Mouse (Mus musculus): ENCODE results near the gene Rad23a. TPM values are rescaled to one million over a fixed set of nuclear protein-coding genes. Genes with fewer than 3 reads are reported as not detected.
A peak's percentile ranks its signal among the peaks of the same experiment; 100 is the strongest.
"Not testable (repeated sequence)": the region's sequence is repeated elsewhere in the genome, so short reads cannot be mapped to it uniquely, and the experiment has no call there.

Rad23a gene
- polyA plus RNA-seq, 1 experiment from 2014 or later: 87.7 TPM

DNA sequence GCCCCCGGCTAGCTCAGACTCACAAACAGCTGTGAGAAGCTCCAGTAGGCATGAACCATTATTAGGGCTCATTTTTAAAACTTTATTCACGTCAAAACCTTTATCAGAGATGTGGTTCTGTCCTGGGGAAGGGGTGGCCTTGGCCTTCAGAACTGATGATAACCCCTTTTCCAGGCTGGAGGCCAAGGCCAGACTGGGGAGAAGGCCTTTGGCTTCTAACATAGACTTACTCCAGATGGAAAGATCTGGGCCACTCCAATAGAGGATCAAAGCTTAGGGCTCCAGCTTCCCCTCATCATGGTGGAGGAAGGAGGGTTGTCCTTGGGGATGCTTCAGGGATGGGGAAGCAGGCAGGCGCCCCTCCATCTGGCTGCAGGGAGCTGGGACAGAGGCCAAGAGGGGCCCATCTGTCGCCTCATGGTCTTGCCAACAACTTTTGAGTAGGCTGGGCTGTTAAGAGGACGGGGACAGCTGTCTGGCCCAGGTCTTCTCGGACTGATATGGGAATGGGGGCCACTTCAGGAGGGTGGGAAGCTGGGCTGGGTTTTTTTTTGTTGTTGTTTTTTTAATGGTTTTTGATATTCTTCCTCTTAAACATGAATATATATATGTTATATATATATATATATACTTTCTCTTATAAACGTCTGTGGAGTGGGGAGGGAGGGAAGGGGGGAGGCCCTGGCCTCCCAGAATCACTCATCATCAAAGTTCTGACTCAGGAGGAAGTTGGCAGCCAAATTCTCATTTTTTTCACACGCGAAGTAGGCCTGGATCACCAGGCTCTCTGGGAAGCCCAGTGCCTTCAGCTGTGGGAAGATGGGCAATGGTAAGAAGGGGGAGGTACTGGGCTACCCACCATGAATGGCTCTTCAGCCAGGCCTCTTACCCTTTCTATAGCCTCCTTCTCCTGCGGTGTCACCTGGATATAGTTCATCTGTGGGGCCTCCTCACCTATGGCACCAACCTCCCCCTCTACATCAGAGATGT lies 5.3 kb downstream of the Rad23a start:
- Histone ChIP-seq H3K9me3 (ENCODE audit: control insufficient read depth, low read length) (no peaks in the 10 kb centered on the region), H3K27ac (ENCODE audit: low read depth, low read length) (no peak overlapping the region), H3K4me3 (ENCODE audit: low read depth, low read length) (no peak overlapping the region), H3K4me2 (no peak overlapping the region), H3K4me1 (ENCODE audit: control insufficient read depth, insufficient read depth, low read length) (peaks cover 15% of the 10 kb centered on the region), H3K27me3 (ENCODE audit: control insufficient read depth, insufficient read depth, low read length) (no peaks in the 10 kb centered on the region), H3K9ac (ENCODE audit: low read length) (no peak overlapping the region), H3K36me3 (ENCODE audit: control insufficient read depth, insufficient read depth, low read length) (peaks cover 28% of the 10 kb centered on the region)
- ATAC-seq (ENCODE audit: low FRiP score) (no peak), DNase-seq (ENCODE audit: low spot score, missing footprints) (peak; percentile 69)
- 92% methylated on average over 10 of the region's 10 CpGs for WGBS

DNA sequence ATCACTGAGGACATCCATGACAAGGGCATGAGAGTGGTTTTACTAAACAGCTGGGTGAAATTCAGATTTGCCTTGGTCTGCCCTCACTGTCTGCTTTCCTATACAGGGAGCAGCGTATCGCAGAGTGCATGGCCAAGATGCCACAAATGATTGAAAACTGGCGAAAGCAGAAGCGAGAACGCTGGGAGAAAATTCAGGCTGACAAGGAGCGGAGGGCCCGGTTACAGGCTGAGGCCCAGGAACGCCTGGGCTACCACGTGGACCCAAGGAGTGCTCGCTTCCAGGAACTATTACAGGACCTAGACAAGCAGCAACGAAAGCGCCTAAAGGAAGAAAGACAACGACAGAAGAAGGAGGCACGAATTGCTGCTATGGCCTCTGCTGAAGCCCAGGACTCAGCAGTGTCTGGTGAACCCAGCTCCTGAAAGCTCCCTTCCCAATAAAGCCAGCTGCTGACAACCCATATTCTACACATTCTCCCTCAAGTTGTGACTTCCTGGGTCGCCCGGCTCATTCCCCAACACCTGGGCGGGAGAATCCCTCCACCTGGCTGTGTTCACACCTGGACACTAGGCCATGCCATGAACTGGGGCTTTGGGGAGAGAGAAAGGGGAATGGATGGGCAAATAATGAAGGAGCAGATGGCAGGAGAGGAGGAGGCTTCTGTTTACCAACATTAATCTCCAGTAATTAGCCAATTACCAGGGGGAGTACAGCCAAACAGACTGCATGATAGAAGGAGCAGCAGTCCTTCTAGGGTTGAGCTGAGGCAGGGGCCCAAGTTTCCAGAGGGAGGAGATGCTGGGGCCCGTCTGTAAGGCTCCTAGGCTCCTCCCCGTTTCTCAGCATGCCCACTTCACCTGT lies 6.2 kb downstream of the Rad23a start:
- H3K4me2 ChIP-seq: no peak overlapping the region
- no peak overlapping the region for H3K27ac ChIP-seq (ENCODE audit: low read depth, low read length)
- peaks cover 8% of the 10 kb centered on the region; the same call in 1 of the 2 replicates for H3K4me1 ChIP-seq (ENCODE audit: control insufficient read depth, insufficient read depth, low read length)
- no peaks in the 10 kb centered on the region for H3K27me3 ChIP-seq (ENCODE audit: control insufficient read depth, insufficient read depth, low read length)
- H3K36me3 ChIP-seq (ENCODE audit: control insufficient read depth, insufficient read depth, low read length): peaks cover 28% of the 10 kb centered on the region
- H3K9ac ChIP-seq (ENCODE audit: low read length): no peak overlapping the region
- no peaks in the 10 kb centered on the region for H3K9me3 ChIP-seq (ENCODE audit: control insufficient read depth, low read length)
- 89% methylated on average over 19 of the region's 19 CpGs for WGBS
- DNase-seq (ENCODE audit: low spot score, missing footprints) (peak; percentile 69), ATAC-seq (ENCODE audit: low FRiP score) (no peak)
- H3K4me3 ChIP-seq (ENCODE audit: low read depth, low read length): no peak overlapping the region

DNA sequence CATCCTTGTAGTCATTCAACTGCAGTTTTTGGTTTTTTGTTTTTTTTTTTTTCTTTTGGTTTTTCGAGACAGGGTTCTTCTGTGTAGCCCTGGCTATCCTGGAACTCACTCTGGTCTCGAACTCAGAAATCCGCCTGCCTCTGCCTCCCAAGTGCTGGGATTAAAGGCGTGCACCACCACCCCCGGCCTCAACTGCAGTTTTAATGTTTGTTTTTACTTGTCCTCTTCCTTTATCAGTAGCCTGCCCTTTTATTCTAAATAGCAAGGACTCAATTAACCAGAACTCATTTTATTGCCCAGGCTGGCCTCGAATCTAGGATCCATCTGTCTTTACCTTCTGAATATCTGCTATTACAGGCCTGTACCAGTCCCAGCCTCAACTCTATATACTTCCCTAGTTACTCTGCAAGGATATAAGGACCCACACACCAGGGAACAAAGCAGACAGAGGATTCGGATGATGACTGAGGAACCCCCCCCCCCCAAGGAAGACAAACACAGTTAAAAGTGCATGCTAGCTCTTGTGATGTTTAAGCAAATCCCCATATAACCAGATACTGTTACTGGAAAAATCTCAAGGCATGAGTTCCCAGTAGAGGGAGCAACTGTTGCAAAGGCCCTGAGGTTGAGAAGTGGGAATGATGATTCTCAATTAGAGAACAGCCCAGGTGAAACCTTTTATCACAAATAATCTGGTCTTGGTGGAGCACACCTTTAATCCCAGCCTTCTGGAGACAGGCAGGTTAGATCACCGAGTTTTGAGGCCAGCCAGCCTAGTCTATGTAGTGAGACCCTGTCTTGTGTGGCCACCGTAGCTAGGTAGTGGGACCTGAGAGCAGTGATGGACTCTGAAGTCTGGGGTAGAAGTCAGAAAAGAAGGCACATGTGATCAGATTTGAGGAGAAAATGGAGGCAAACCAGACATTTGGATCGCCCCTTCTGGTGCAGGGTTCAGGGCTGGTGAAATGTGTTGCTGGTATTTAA lies 7.4 kb downstream of the Rad23a start:
- WGBS: 78% methylated on average over 10 of the region's 10 CpGs
- DNase-seq (ENCODE audit: low spot score, missing footprints): no peak
- Histone ChIP-seq H3K36me3 (ENCODE audit: control insufficient read depth, insufficient read depth, low read length) (peaks cover 24% of the 10 kb centered on the region), H3K4me2 (peak overlapping the region; percentile 64), H3K9me3 (ENCODE audit: control insufficient read depth, low read length) (no peaks in the 10 kb centered on the region), H3K4me3 (ENCODE audit: low read depth, low read length) (peak overlapping the region; percentile 76), H3K4me1 (ENCODE audit: control insufficient read depth, insufficient read depth, low read length) (peaks cover 6% of the 10 kb centered on the region; the same call in 1 of the 2 replicates), H3K27me3 (ENCODE audit: control insufficient read depth, insufficient read depth, low read length) (no peaks in the 10 kb centered on the region), H3K9ac (ENCODE audit: low read length) (peak overlapping the region; percentile 97), H3K27ac (ENCODE audit: low read depth, low read length) (no peak overlapping the region)
- ATAC-seq (ENCODE audit: low FRiP score): no peak

DNA sequence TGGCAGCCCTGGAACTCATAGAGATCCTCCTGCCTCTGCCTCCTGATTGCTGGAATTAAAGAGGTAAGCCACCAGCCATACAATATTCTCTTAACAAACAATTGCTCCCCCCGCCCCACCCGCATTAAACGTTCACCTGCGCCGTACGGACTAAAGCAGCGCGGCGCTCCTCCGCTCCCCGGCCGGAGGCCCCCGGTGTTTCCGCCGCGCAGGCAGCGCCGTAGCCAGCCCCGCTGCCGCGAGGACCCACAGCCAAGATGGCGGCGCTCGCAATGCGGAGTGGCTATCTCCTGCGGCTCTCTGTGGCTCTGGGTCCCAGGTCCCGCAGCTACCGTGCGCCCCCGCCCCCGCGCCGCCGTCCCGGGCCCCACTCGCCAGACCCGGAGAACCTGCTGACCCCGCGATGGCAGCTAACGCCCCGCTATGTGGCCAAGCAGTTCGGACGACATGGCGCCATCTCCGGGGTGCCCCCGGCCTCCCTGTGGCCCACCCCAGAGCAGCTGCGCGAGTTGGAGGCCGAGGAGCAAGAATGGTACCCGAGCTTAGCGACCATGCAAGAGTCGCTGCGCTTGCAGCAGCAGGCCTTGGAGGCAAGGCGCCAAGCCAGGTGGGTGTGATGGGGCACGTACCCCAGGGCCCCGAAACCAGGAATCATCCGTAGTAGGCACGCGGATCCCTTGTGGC lies 8.3 kb downstream of the Rad23a start:
- Histone ChIP-seq H3K27ac (ENCODE audit: low read depth, low read length) (peak overlapping the region; percentile 74), H3K4me1 (ENCODE audit: control insufficient read depth, insufficient read depth, low read length) (peaks cover 6% of the 10 kb centered on the region; the same call in 1 of the 2 replicates), H3K27me3 (ENCODE audit: control insufficient read depth, insufficient read depth, low read length) (no peaks in the 10 kb centered on the region), H3K36me3 (ENCODE audit: control insufficient read depth, insufficient read depth, low read length) (peaks cover 16% of the 10 kb centered on the region), H3K9ac (ENCODE audit: low read length) (peak overlapping the region; percentile 97), H3K9me3 (ENCODE audit: control insufficient read depth, low read length) (no peaks in the 10 kb centered on the region), H3K4me2 (peak overlapping the region; percentile 64), H3K4me3 (ENCODE audit: low read depth, low read length) (peak overlapping the region; percentile 76)
- ATAC-seq (ENCODE audit: low FRiP score) (peak; percentile 86), DNase-seq (ENCODE audit: low spot score, missing footprints) (peak; percentile 99)
- WGBS: under 1% methylated on average over 59 of the region's 59 CpGs

DNA sequence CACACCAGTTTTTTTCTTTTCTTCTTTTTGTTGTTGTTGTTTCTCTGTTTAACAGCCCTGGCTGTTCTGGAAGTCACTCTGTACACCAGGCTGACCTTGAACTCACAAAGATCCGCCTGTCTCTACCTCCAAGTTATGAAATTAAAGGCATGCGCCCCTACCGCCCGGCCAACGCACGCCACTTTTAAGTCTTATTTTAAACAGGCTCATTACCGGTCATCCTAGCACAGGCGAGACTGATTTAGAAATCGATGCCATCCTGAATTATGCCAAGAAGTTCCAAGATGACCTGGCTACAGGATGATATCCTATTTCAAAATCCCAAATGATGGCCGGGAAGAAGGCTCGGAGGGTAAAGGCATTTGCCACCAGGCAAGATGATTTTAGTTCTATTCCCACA lies 9.0 kb downstream of the Rad23a start, which contains the start of gene Gadd45gip1:
Gadd45gip1 (plus strand) TSS at position 33 of the 400 bp plus-strand sequence.
- Histone ChIP-seq H3K9me3 (ENCODE audit: control insufficient read depth, low read length) (no peaks in the 10 kb centered on the region), H3K36me3 (ENCODE audit: control insufficient read depth, insufficient read depth, low read length) (peaks cover 10% of the 10 kb centered on the region; the same call in 1 of the 2 replicates), H3K27me3 (ENCODE audit: control insufficient read depth, insufficient read depth, low read length) (no peaks in the 10 kb centered on the region), H3K4me1 (ENCODE audit: control insufficient read depth, insufficient read depth, low read length) (peaks cover 6% of the 10 kb centered on the region; the same call in 1 of the 2 replicates), H3K9ac (ENCODE audit: low read length) (peak within 1 kb of the TSS; percentile 97), H3K27ac (ENCODE audit: low read depth, low read length) (peak within 1 kb of the TSS; percentile 74), H3K4me3 (ENCODE audit: low read depth, low read length) (peak within 1 kb of the TSS; percentile 76), H3K4me2 (peak within 1 kb of the TSS; percentile 64)
- 82% methylated on average over 11 of the region's 11 CpGs for WGBS
- peak; percentile 85 for DNase-seq (ENCODE audit: low spot score, missing footprints)
- no peak for ATAC-seq (ENCODE audit: low FRiP score)

DNA sequence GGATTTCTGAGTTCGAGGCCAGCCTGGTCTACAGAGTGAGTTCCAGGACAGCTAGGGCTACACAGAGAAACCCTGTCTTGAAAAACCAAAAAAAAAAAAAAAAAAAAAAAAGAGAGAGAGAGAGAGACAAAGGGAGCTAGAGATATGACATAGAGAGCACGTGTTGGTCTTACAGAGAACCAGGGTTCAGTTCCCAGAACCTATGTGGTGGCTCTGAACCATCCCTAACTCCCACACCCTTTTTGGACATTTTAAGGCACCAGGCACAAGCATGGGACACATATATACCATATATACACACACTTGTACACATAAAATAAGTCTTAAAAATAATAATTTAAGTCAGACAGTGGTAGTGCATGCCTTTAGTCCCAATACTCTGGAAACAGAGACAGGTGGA lies 13.9 kb downstream of the Rad23a start:
- 68% methylated on average over 2 of the region's 2 CpGs for WGBS
- ATAC-seq (ENCODE audit: low FRiP score); H3K27ac ChIP-seq (ENCODE audit: low read depth, low read length); H3K9me3 ChIP-seq (ENCODE audit: control insufficient read depth, low read length); H3K36me3 ChIP-seq (ENCODE audit: control insufficient read depth, insufficient read depth, low read length); H3K4me1 ChIP-seq (ENCODE audit: control insufficient read depth, insufficient read depth, low read length); H3K4me3 ChIP-seq (ENCODE audit: low read depth, low read length); H3K4me2 ChIP-seq; H3K27me3 ChIP-seq (ENCODE audit: control insufficient read depth, insufficient read depth, low read length); H3K9ac ChIP-seq (ENCODE audit: low read length); DNase-seq (ENCODE audit: low spot score, missing footprints): not testable (repeated sequence)

DNA sequence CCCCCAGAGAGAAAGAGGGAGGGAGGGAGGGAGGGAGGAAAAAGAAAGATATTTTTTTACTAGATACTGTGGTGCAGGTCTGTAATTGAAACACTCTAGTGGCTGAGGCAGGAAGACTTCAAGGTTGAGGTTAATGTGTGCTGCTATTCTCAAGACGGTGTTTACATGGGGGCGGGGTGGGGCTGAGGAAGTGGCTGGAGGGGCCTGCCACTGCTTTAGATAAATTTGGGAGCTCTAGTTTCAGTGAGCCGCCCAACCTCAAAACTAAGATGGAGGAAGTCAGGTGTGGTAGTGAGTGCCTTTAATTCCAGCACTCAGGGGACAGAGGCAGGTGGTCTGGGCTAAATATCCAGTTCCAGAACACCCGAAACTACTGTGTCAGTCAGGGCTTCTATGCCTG lies 14.8 kb downstream of the Rad23a start:
- WGBS: 74% methylated on average over 4 of the region's 4 CpGs
- H3K9me3 ChIP-seq (ENCODE audit: control insufficient read depth, low read length): no peaks in the 10 kb centered on the region
- H3K4me3 ChIP-seq (ENCODE audit: low read depth, low read length): no peak overlapping the region

DNA sequence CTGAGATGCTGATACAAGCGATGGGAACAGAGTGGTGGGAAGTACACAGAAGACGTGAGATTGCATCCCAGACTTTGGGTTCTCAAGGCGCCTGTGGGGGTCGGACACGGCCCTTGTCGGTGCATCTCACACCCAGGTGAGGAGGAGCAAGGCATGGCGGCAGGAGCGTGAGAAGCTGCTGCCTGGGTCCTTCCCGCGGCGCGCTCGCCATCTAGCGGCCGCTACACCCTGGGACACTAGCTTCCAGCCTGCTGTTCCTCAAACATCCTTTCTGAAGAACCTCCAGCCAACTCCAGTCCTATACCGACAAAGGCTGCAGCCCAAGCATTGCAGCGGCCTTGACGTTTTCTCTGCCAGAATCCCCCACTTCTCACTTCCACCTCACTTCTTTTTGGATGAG lies 16.8 kb downstream of the Rad23a start:
- no peak overlapping the region for H3K27ac ChIP-seq (ENCODE audit: low read depth, low read length)
- under 1% methylated on average over 18 of the region's 18 CpGs for WGBS
- DNase-seq (ENCODE audit: low spot score, missing footprints): peak; percentile 99
- no peak overlapping the region for H3K4me3 ChIP-seq (ENCODE audit: low read depth, low read length)
- peak; percentile 80 for ATAC-seq (ENCODE audit: low FRiP score)
- peak overlapping the region; percentile 37 for H3K4me2 ChIP-seq
- H3K4me1 ChIP-seq (ENCODE audit: control insufficient read depth, insufficient read depth, low read length): no peaks in the 10 kb centered on the region
- no peak overlapping the region for H3K9ac ChIP-seq (ENCODE audit: low read length)
- no peaks in the 10 kb centered on the region for H3K27me3 ChIP-seq (ENCODE audit: control insufficient read depth, insufficient read depth, low read length)
- no peaks in the 10 kb centered on the region for H3K36me3 ChIP-seq (ENCODE audit: control insufficient read depth, insufficient read depth, low read length)
- H3K9me3 ChIP-seq (ENCODE audit: control insufficient read depth, low read length): no peaks in the 10 kb centered on the region

More for the DNA sequence above, 14.8 kb downstream of the Rad23a start:
- H3K27ac ChIP-seq (ENCODE audit: low read depth, low read length): no peak overlapping the region
- H3K36me3 ChIP-seq (ENCODE audit: control insufficient read depth, insufficient read depth, low read length): no peaks in the 10 kb centered on the region
- H3K27me3 ChIP-seq (ENCODE audit: control insufficient read depth, insufficient read depth, low read length): no peaks in the 10 kb centered on the region
- no peaks in the 10 kb centered on the region for H3K4me1 ChIP-seq (ENCODE audit: control insufficient read depth, insufficient read depth, low read length)
- no peak for ATAC-seq (ENCODE audit: low FRiP score)
- no peak overlapping the region for H3K9ac ChIP-seq (ENCODE audit: low read length)
- no peak overlapping the region for H3K4me2 ChIP-seq
- no peak for DNase-seq (ENCODE audit: low spot score, missing footprints)
